In the genomic region with DNA sequence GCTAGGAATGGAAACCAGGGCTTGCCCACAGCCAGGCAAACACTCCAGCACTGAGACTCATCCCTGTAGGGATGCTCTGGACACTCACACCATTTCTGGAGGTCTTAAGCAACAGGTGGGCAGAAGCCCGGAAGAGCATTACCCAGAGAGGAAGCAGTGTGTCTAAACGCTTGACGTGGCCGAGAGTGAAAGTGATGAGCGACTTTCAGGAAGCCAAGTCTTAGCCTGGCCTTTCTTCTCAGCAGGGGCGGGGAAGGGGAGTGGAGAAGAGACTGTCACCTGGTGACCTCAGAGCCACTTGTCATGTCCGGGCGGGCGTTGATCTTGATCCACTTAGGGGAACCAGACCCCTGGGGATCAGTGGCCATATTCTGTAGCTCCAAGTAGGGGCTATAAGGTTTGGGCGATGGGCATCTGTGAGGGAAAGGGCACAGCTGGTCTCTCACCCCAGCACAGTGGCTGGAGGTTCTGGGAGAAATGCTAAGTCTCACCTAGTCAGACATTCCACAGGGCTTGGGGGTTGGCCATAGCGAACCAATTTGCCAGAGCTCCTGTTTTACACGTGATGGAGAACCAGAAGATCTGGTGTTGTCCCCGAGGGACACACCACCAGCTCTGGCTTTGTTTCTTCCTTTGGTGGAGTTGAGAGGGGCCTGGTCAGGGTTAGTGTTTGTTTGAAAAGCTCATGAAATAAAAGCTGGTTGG, we compare ENCODE assay signal across 11 mouse cellular contexts. TPM values are rescaled to one million over a fixed set of nuclear protein-coding genes. Genes with fewer than 3 reads are reported as not detected.
DNase-seq lines count a peak whose midpoint lies in the region; ATAC-seq and TF ChIP-seq lines count a peak whose summit lies in the region.
"Had no signal": no experiment of that assay in that cellular context is flagged by ENCODE, and none has a peak within 500 bp of the region (broad histone marks: within the 10 kb centered on the region; RNA-seq: fewer than 3 reads in every experiment).

No protein-coding gene starts in this region.

- no peak for TF ChIP-seq EP300 in liver, postnatal 0 days (IDR thresholded peaks at IDR 0.05; ENCODE audit: low read depth)

- H3K9me3 ChIP-seq in embryonic facial prominence, embryonic 14.5 days (ENCODE audit: control insufficient read depth, low read length): no peaks in the 10 kb centered on the region
- H3K9me3 ChIP-seq in liver, postnatal 0 days (ENCODE audit: low read length): no peaks in the 10 kb centered on the region

- H3K9ac ChIP-seq in embryonic facial prominence, embryonic 14.5 days (ENCODE audit: low read depth, low read length): no peak overlapping the region
- H3K9ac ChIP-seq in liver, postnatal 0 days (replicated peaks): peak overlapping the region; percentile 34; the same call in 1 of the 2 replicates

- no peak overlapping the region for H3K4me2 ChIP-seq in embryonic facial prominence, embryonic 14.5 days (ENCODE audit: low read depth, low read length)
- peak overlapping the region; percentile 64 for H3K4me2 ChIP-seq in liver, postnatal 0 days (ENCODE audit: low read depth, low read length)

- ATAC-seq in embryonic facial prominence, embryonic 14.5 days (ENCODE audit: low read depth): no peak
- peak; percentile 35 for ATAC-seq in liver, postnatal 0 days
- no peak for ATAC-seq in cerebellum, adult (ENCODE audit: insufficient number of reproducible peaks, low FRiP score, low TSS enrichment)
- ATAC-seq: midbrain, embryonic 16.5 days had no signal

- H3K27ac ChIP-seq in embryonic facial prominence, embryonic 14.5 days (replicated peaks; ENCODE audit: low read depth, low read length): no peak overlapping the region
- H3K27ac ChIP-seq in liver, postnatal 0 days (ENCODE audit: low read depth): peak overlapping the region; percentile 89

- peak; percentile 32 for DNase-seq in thymus, postnatal 0 days (ENCODE audit: low spot score)
- DNase-seq in thymus, postnatal 14 days: no peak
- DNase-seq in embryonic facial prominence, embryonic 14.5 days (ENCODE audit: low spot score): peak; percentile 15
- peak; percentile 59 for DNase-seq in liver, postnatal 0 days
- peak; percentile 44 for DNase-seq in yolk sac, embryonic 10.5 days (ENCODE audit: low spot score)
- no peak for DNase-seq in right cerebral cortex, postnatal 14 days
- DNase-seq in kidney, adult 8-10 months: no peak
- DNase-seq: cerebellum, postnatal 10 days; right cerebral cortex, postnatal 25 days had no signal

- no peak overlapping the region for H3K4me3 ChIP-seq in embryonic facial prominence, embryonic 14.5 days (ENCODE audit: low read depth, low read length)
- peak overlapping the region; percentile 15; the same call in 1 of the 2 replicates for H3K4me3 ChIP-seq in liver, postnatal 0 days (ENCODE audit: low read depth, low read length)

- peaks cover 45% of the 10 kb centered on the region for H3K36me3 ChIP-seq in embryonic facial prominence, embryonic 14.5 days (ENCODE audit: control insufficient read depth, insufficient read depth, low read length)
- H3K36me3 ChIP-seq in liver, postnatal 0 days (replicated peaks; ENCODE audit: insufficient read depth, low read length): peaks cover 18% of the 10 kb centered on the region

- 59% methylated on average over 13 of the region's 13 CpGs for WGBS in embryonic facial prominence, embryonic 14.5 days
- WGBS in liver, postnatal 0 days (ENCODE audit: insufficient replicate concordance): 45% methylated on average over 13 of the region's 13 CpGs

- no peaks in the 10 kb centered on the region for H3K4me1 ChIP-seq in embryonic facial prominence, embryonic 14.5 days (ENCODE audit: control insufficient read depth, insufficient read depth, low read length)
- H3K4me1 ChIP-seq in liver, postnatal 0 days (ENCODE audit: insufficient read depth): peaks cover 28% of the 10 kb centered on the region

- TF ChIP-seq CTCF in liver, postnatal 0 days (IDR thresholded peaks at IDR 0.05; ENCODE audit: low read depth): no peak

- H3K27me3 ChIP-seq in embryonic facial prominence, embryonic 14.5 days (replicated peaks; ENCODE audit: control insufficient read depth, insufficient read depth, low read length): no peaks in the 10 kb centered on the region
- no peaks in the 10 kb centered on the region for H3K27me3 ChIP-seq in liver, postnatal 0 days (ENCODE audit: insufficient read depth, low read length)

RNA-seq across cellular contexts. Expression of a gene that starts 22.4 kb away (rescaled TPM):
- polyA plus RNA-seq in thymus, postnatal 0 days (2015; fragmentation: Nextera tagmentation; extraction: Ambion mirVana): 43.0 and 63.3 TPM in 2 replicates
- 40.8 and 47.5 TPM in 2 replicates for polyA plus RNA-seq in embryonic facial prominence, embryonic 14.5 days (2014; fragmentation: Nextera tagmentation; extraction: Ambion mirVana)
- 31.1 and 34.4 TPM in 2 replicates for polyA plus RNA-seq in liver, postnatal 0 days (2015; fragmentation: Nextera tagmentation; extraction: Ambion mirVana)

Comparison
In these comparisons a context has a peak if more than half of its experiments do, and no peak if none do; other contexts are left out.
1. DNase-seq: peak in thymus, postnatal 0 days (single experiment), embryonic facial prominence, embryonic 14.5 days (single experiment), liver, postnatal 0 days (single experiment) and yolk sac, embryonic 10.5 days (single experiment); none in thymus, postnatal 14 days (single experiment), right cerebral cortex, postnatal 14 days (single experiment) and kidney, adult 8-10 months (0 of 2).